Mouse (Mus musculus): ENCODE data around the gene Cd52. TPM values are rescaled to one million over a fixed set of nuclear protein-coding genes. Genes with fewer than 3 reads are reported as not detected.

The Cd52 gene
- polyA plus RNA-seq, 1 experiment from 2014 or later = 24.6 TPM

GRCm38 (mm10) chr4:134062561-134062960, 32.3 kb downstream of the Cd52 start:
- no peak overlapping the region for H3K4me2 ChIP-seq
- H3K4me3 ChIP-seq (replicated peaks) = no peak overlapping the region
- peaks cover 26% of the 10 kb centered on the region for H3K4me1 ChIP-seq (replicated peaks)
- no peak for DNase-seq
- H3K27me3 ChIP-seq = peaks cover 44% of the 10 kb centered on the region
- H3K27ac ChIP-seq = no peak overlapping the region
- no peak overlapping the region for H3K9ac ChIP-seq
- H3K9me3 ChIP-seq (replicated peaks) = no peaks in the 10 kb centered on the region
- 34% methylated on average over 8 of the region's 8 CpGs for WGBS (ENCODE audit: insufficient replicate concordance)
- no peaks in the 10 kb centered on the region for H3K36me3 ChIP-seq
- peak; percentile 35 for ATAC-seq (ENCODE audit: low read depth)

- no peaks in the 10 kb centered on the region for H3K9me3 ChIP-seq (replicated peaks)
- no peak overlapping the region for H3K9ac ChIP-seq
- H3K27me3 ChIP-seq = peaks cover 42% of the 10 kb centered on the region
- peaks cover 26% of the 10 kb centered on the region for H3K4me1 ChIP-seq (replicated peaks)
- H3K4me2 ChIP-seq = no peak overlapping the region
- no peak overlapping the region for H3K4me3 ChIP-seq (replicated peaks)
- WGBS (ENCODE audit: insufficient replicate concordance) = 37% methylated on average over 8 of the region's 8 CpGs
- H3K36me3 ChIP-seq = no peaks in the 10 kb centered on the region
- H3K27ac ChIP-seq = no peak overlapping the region
- peak; percentile 57 for ATAC-seq (ENCODE audit: low read depth)
- peak; percentile 40 for DNase-seq
Observed at GRCm38 (mm10) chr4:134061944-134062446, 32.9 kb downstream of the Cd52 start.

GRCm38 (mm10) chr4:134061166-134061830, 33.6 kb downstream of the Cd52 start:
- Histone ChIP-seq H3K36me3 (no peaks in the 10 kb centered on the region), H3K4me1 (replicated peaks) (peaks cover 26% of the 10 kb centered on the region), H3K9me3 (replicated peaks) (no peaks in the 10 kb centered on the region), H3K9ac (no peak overlapping the region), H3K27me3 (peaks cover 35% of the 10 kb centered on the region), H3K4me3 (replicated peaks) (no peak overlapping the region), H3K27ac (no peak overlapping the region), H3K4me2 (no peak overlapping the region)
- ATAC-seq (ENCODE audit: low read depth) (no peak), DNase-seq (no peak)
- 49% methylated on average over 18 of the region's 18 CpGs for WGBS (ENCODE audit: insufficient replicate concordance)

- no peaks in the 10 kb centered on the region for H3K9me3 ChIP-seq (replicated peaks)
- H3K27ac ChIP-seq = no peak within 1 kb of the TSS
- peaks cover 26% of the 10 kb centered on the region for H3K4me1 ChIP-seq (replicated peaks)
- no peak within 1 kb of the TSS for H3K9ac ChIP-seq
- H3K4me3 ChIP-seq (replicated peaks) = no peak within 1 kb of the TSS
- ATAC-seq (ENCODE audit: low read depth) = no peak
- WGBS (ENCODE audit: insufficient replicate concordance) = 55% methylated on average over 28 of the region's 28 CpGs
- H3K27me3 ChIP-seq = peaks cover 31% of the 10 kb centered on the region
- peak within 1 kb of the TSS; percentile 15; the same call in 1 of the 2 replicates for H3K4me2 ChIP-seq
- no peaks in the 10 kb centered on the region for H3K36me3 ChIP-seq
- no peak for DNase-seq
Observed at GRCm38 (mm10) chr4:134060135-134060865, 34.6 kb downstream of the Cd52 start, which contains the start of gene Crybg2. Gene Crybg2, plus strand, starts transcription at chr4:134060815.

GRCm38 (mm10) chr4:134058908-134059307, 36.0 kb downstream of the Cd52 start:
- 53% methylated on average over 6 of the region's 6 CpGs for WGBS (ENCODE audit: insufficient replicate concordance)
- Histone ChIP-seq H3K4me1 (replicated peaks) (peaks cover 26% of the 10 kb centered on the region), H3K4me3 (replicated peaks) (no peak overlapping the region), H3K27me3 (peaks cover 23% of the 10 kb centered on the region; the same call in 1 of the 2 replicates), H3K27ac (no peak overlapping the region), H3K9ac (no peak overlapping the region), H3K4me2 (peak overlapping the region; percentile 46), H3K36me3 (no peaks in the 10 kb centered on the region), H3K9me3 (replicated peaks) (no peaks in the 10 kb centered on the region)
- no peak for DNase-seq
- ATAC-seq (ENCODE audit: low read depth) = no peak

GRCm38 (mm10) chr4:134058166-134058715, 36.6 kb downstream of the Cd52 start:
- peaks cover 23% of the 10 kb centered on the region; the same call in 1 of the 2 replicates for H3K27me3 ChIP-seq
- 18% methylated on average over 14 of the region's 14 CpGs for WGBS (ENCODE audit: insufficient replicate concordance)
- peak overlapping the region; percentile 46 for H3K4me2 ChIP-seq
- no peak overlapping the region for H3K27ac ChIP-seq
- H3K4me3 ChIP-seq (replicated peaks) = peak overlapping the region; percentile 23
- H3K4me1 ChIP-seq (replicated peaks) = peaks cover 26% of the 10 kb centered on the region
- no peaks in the 10 kb centered on the region for H3K9me3 ChIP-seq (replicated peaks)
- H3K36me3 ChIP-seq = no peaks in the 10 kb centered on the region
- no peak overlapping the region for H3K9ac ChIP-seq
- no peak for DNase-seq
- no peak for ATAC-seq (ENCODE audit: low read depth)

- WGBS (ENCODE audit: insufficient replicate concordance) = 69% methylated on average over 3 of the region's 3 CpGs
- ATAC-seq (ENCODE audit: low read depth) (no peak), DNase-seq (no peak)
- no peak within 1 kb of the TSS for H3K4me3 ChIP-seq (replicated peaks)
- H3K4me2 ChIP-seq = no peak within 1 kb of the TSS
- H3K9me3 ChIP-seq (replicated peaks) = no peaks in the 10 kb centered on the region; the same call in 1 of the 2 replicates
- no peak within 1 kb of the TSS for H3K9ac ChIP-seq
- H3K27ac ChIP-seq = no peak within 1 kb of the TSS
- H3K4me1 ChIP-seq (replicated peaks) = peaks cover 3% of the 10 kb centered on the region
- 0 out of 2 replicates have a peak, but pooled peaks cover 4% of the 10 kb centered on the region for H3K27me3 ChIP-seq
- no peaks in the 10 kb centered on the region for H3K36me3 ChIP-seq
Observed at GRCm38 (mm10) chr4:134053538-134053937, 41.3 kb downstream of the Cd52 start, which contains the start of gene Zfp683. Gene Zfp683, plus strand, starts transcription at chr4:134053838.

- DNase-seq = no peak
- no peaks in the 10 kb centered on the region for H3K4me1 ChIP-seq (replicated peaks)
- H3K4me3 ChIP-seq (replicated peaks) = no peak overlapping the region
- no peaks in the 10 kb centered on the region; the same call in 1 of the 2 replicates for H3K9me3 ChIP-seq (replicated peaks)
- ATAC-seq (ENCODE audit: low read depth) = no peak
- H3K27ac ChIP-seq = no peak overlapping the region
- H3K27me3 ChIP-seq = 0 out of 2 replicates have a peak, but pooled peaks cover 4% of the 10 kb centered on the region
- 20% methylated on average over 8 of the region's 8 CpGs for WGBS (ENCODE audit: insufficient replicate concordance)
- H3K9ac ChIP-seq = no peak overlapping the region
- H3K36me3 ChIP-seq = no peaks in the 10 kb centered on the region
- H3K4me2 ChIP-seq = no peak overlapping the region
Observed at GRCm38 (mm10) chr4:134052560-134052959, 42.3 kb downstream of the Cd52 start.

- Histone ChIP-seq H3K27me3 (0 out of 2 replicates have a peak, but pooled peaks cover 4% of the 10 kb centered on the region), H3K4me3 (replicated peaks) (no peak overlapping the region), H3K9ac (no peak overlapping the region), H3K9me3 (replicated peaks) (no peaks in the 10 kb centered on the region; the same call in 1 of the 2 replicates), H3K4me1 (replicated peaks) (no peaks in the 10 kb centered on the region), H3K36me3 (no peaks in the 10 kb centered on the region), H3K4me2 (no peak overlapping the region), H3K27ac (no peak overlapping the region)
- ATAC-seq (ENCODE audit: low read depth) = no peak
- 56% methylated on average over 5 of the region's 5 CpGs for WGBS (ENCODE audit: insufficient replicate concordance)
- no peak for DNase-seq
Observed at GRCm38 (mm10) chr4:134051912-134052311, 43.0 kb downstream of the Cd52 start.

GRCm38 (mm10) chr4:134047648-134048047, 47.2 kb downstream of the Cd52 start:
- Histone ChIP-seq H3K9me3 (replicated peaks) (no peaks in the 10 kb centered on the region; the same call in 1 of the 2 replicates), H3K4me1 (replicated peaks) (no peaks in the 10 kb centered on the region), H3K27me3 (no peaks in the 10 kb centered on the region), H3K27ac (no peak overlapping the region), H3K9ac (no peak overlapping the region), H3K36me3 (no peaks in the 10 kb centered on the region), H3K4me3 (replicated peaks) (no peak overlapping the region), H3K4me2 (no peak overlapping the region)
- DNase-seq (no peak), ATAC-seq (ENCODE audit: low read depth) (no peak)
- WGBS (ENCODE audit: insufficient replicate concordance) = 26% methylated on average over 5 of the region's 5 CpGs

GRCm38 (mm10) chr4:134043041-134043440, 51.8 kb downstream of the Cd52 start:
- Histone ChIP-seq H3K4me2 (no peak overlapping the region), H3K27ac (no peak overlapping the region), H3K4me1 (replicated peaks) (peaks cover 3% of the 10 kb centered on the region), H3K27me3 (0 out of 2 replicates have a peak, but pooled peaks cover 3% of the 10 kb centered on the region), H3K36me3 (no peaks in the 10 kb centered on the region), H3K9me3 (replicated peaks) (no peaks in the 10 kb centered on the region), H3K4me3 (replicated peaks) (no peak overlapping the region), H3K9ac (no peak overlapping the region)
- DNase-seq (no peak), ATAC-seq (ENCODE audit: low read depth) (no peak)
- 18% methylated on average over 2 of the region's 2 CpGs for WGBS (ENCODE audit: insufficient replicate concordance)
